Mouse (Mus musculus) inflammation-experienced regulatory T-cells, adult 6 months (primary cell): Measurements from ENCODE around the gene Capn11. TPM values are rescaled to one million over a fixed set of nuclear protein-coding genes. Genes with fewer than 3 reads are reported as not detected.
"Not testable (repeated sequence)": the region's sequence is repeated elsewhere in the genome, so short reads cannot be mapped to it uniquely, and the experiment has no call there.

Experiments
- ATAC-seq: one replicate; pipeline ENCODE4 v1.8.0; 2017
- polyA plus RNA-seq, 3 experiments: library from polyadenylated mRNA; unstranded; fragments of 100-300 nt; shearing (Covaris generic); gene quantifications; one replicate each; pipeline ENCODE4 v1.2.1; 2017

The Capn11 gene
- polyA plus RNA-seq, 3 experiments from 2014 or later, result not detected

GRCm38 (mm10) chr17:45628160-45628559 lies 31.0 kb downstream of the Capn11 start:
- no peak for ATAC-seq

DNA sequence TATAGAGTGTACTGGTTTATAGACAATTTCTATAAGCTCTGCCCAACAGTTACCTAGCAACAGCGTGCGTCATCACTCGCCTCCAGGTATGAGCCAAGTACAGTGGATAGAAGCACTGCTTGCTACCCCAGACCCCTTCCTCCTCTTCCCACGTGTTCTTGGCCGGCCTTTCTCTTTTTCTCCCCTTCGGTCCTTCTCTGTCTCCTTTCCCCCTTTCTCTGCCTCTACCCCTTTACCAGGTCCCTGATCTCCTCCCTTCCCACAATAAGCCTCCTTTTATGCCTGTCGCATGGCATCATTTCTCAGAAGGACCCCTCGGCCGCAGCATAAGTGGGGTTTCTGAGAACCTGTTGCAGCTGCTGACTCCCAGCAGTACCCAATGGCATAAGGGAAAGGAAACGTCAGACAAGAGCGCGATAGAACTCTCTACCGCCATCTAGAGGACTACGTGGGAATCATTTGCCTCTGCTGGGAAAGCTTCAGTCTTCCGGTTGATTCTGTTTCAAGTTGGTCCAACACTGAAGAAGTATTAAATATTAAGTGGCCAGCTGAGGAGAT lies 32.5 kb downstream of the Capn11 start:
- ATAC-seq, result peak; percentile 95

GRCm38 (mm10) chr17:45623425-45623824 lies 35.7 kb downstream of the Capn11 start:
- not testable (repeated sequence) for ATAC-seq

- peak; percentile 62 for ATAC-seq
Measured at GRCm38 (mm10) chr17:45619386-45620256, 39.5 kb downstream of the Capn11 start.

GRCm38 (mm10) chr17:45618941-45619385 lies 40.2 kb downstream of the Capn11 start:
- peak; percentile 12 for ATAC-seq

DNA sequence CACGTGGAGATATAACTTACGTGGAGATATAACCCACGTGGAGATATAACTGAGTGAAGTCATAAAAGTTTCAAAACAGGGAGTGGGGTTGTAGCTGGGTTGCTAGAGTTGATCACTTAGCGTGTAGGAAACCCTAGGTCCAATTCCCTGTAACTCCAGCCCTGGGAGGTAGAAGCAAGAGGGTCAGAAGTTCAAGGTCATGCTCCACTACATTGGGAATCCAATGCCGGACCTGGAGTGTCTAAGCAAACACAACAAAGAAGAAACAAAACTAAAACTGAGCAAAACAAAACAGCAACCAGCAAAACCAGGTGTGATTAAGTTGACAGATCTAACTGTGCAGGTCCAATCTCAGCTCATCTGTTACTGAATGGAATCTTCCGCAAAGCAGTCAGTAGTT lies 41.5 kb downstream of the Capn11 start:
- no peak for ATAC-seq

DNA sequence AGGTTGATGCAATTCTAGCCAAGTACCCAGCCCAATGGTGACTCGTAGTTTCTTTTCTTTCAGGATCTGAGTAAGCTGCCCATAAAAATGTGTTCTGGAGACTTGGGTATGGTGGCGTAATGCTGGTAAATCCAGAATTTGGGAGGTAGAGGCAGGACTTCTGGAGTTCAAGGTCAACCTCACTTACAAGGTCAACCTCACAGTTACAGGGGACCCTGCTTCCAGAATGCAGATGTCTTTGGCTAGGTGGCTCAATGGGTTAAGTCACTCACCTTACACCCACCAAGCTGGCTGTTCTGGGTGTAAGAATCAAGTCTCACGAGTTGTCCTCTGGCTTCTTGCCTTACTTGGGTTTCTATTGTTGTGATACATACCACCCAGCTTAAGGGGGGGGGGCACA lies 42.4 kb downstream of the Capn11 start:
- no peak for ATAC-seq

DNA sequence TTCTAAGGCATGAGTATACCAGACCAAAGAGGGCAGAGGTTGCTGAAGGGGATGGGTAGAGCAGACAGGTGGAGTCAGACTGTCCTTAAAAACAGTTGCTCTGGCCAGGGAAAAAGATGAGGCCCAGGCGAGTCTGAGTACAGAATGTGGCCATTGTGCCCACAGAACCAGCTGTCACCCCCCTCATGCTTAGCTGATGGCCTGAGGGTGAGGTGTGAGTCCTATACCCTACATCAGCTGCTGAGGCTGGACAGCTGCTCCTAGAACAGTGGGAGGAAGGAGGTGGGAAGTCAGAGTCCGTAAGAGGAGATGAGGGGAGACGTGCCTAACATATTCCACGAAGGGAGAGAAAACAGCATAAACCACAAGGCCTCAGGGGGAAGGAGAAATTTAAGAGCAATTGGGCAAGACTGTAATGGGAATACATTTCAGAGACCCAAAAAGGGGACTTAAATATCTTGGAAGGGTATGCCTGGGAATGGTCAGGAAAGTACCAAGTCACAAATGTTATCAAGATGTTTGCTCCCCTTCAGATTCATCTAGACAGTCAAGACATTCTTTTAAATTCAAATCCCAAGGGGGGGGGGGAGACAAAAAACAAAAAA lies 43.0 kb downstream of the Capn11 start:
- ATAC-seq, result no peak

DNA sequence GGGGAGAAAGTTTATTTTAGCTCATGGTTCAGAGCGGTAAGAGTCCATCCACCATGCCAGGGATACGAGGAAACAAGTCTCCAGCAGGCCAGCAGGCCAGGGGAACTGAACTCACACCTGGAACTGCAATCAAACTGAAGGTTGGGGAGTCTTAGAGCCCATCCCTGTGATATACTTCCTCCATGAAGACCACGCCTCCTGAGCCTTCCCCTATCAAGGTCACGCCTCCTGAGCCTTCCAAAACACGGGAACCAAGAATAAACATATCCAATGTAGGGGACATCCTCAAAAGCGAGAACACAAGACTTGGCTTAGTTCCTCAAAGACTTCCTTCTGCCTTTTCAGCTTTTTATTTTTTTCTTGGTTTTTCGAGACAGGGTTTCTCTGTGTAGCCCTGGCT lies 46.2 kb downstream of the Capn11 start:
- no peak for ATAC-seq

GRCm38 (mm10) chr17:45612008-45612407 lies 47.1 kb downstream of the Capn11 start:
- ATAC-seq, result no peak

DNA sequence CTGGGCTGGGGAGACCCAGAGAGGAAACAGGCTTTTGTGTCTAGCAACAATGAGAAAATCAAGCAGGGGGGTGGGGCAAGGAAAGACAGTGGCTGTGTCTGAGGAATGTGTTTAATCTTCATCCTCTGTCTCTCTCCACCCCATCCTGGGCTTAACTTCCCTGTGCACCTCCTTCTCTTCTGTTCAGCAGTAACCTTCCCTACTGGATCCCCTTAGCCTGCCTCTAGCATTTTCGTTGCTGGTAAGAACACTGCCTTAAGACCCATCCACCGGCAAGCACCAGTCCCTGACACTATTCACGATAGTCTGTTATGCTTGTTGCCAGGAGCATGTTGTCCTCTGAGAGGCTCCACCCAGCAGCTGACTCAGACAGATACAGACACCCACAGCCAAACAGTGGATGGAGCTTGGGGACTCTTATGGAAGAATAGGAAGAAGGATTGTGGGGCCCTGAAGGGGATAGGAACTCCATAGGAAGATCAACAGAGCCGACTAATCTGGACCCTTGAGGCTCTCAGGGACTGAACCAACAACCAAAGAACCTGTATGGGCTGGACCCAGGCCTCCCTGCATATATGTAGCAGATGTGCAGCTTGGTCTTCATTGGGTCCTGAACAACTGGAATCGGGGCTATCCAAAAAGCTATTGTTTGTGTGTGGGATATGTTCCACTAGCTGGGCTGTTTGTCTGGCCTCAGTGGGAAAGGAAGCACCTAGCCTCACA lies 48.8 kb downstream of the Capn11 start:
- ATAC-seq, result no peak

GRCm38 (mm10) chr17:45608396-45608795 lies 50.7 kb downstream of the Capn11 start:
- ATAC-seq, result no peak

DNA sequence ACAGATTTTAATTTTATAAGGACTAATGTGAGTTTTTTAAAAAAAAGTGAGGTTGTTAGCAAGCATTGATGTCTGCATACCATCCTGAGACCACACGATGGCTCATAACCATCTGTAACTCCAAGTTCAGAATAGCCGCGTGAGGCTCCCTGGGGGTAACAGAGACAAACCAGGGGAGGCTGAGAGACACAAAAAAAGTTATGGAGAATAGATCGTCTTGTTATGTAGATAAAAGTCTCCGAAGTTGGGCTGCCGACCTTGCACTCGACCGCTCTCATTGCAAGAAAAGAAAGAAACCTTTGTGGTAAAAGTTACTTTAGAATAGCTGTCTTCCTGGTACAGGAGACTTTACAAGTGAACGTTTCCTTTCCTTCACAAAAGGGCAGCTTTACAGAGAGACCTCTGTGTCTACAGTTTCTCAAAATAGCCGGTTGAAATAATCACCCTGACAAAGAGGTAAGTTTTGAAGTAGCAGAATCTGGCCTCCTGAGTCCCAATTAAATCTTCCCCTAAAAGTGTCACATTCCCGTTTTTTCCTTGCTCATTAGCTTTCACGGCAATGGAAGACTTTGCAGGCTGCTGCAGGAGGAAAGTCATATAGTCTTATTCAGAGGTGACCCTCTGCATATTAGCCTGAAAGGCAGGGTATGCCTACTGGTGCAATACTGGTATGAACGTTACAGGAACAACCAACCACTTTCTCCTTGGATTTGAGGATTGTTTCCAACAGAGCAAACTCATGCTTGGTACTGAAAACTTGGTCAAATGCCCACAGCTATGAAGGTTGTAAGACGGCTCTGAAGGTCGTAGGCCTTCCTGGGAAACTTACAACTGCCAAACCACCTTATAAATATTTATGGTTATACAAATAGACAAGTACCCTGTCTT lies 51.9 kb downstream of the Capn11 start:
- no peak for ATAC-seq

DNA sequence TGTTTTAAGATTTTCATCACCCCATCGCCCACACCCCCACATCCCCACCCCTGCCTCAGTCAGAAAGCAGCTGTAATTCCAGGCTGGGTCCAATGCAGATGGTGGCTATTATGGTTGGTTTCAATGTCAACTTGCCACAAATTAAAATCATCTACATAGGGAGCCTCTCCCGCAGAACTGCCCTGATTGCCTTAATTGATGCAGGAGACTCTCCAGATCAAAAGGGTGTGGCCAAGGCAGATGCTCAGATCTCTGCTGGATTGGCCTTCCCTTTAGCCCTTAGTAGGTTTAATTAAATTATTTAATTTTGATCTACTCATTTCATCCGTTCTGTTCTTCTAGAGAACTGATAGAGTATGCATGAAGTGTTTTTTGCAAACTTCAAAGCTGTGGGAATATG lies 56.1 kb downstream of the Capn11 start:
- ATAC-seq, result no peak

- ATAC-seq, result no peak
Measured at GRCm38 (mm10) chr17:45601877-45602304, 57.2 kb downstream of the Capn11 start, which contains the start of gene Mymx. Gene Mymx (minus strand): TSS chr17:45602102.

DNA sequence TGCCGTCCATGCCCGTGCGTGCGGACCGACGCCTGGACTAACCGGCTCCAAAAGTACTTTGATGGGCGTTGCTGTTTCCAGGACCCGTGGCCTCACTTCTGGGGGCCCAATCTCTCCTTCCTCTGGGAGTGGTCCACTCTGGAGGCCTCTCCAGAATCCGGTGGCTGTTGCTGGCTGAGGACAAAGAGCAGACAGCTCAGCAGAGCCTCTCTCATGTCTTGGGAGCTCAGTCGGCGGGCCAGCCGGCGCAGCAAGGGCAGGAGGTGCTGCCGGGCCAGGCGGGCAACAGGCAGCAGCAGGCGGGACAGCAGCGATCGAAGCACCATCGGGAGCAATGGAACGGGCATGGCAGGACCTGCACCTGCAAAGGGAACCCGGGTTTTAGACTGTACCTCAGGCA lies 57.8 kb downstream of the Capn11 start:
- no peak for ATAC-seq

GRCm38 (mm10) chr17:45600267-45600666 lies 58.9 kb downstream of the Capn11 start:
- ATAC-seq, result no peak

DNA sequence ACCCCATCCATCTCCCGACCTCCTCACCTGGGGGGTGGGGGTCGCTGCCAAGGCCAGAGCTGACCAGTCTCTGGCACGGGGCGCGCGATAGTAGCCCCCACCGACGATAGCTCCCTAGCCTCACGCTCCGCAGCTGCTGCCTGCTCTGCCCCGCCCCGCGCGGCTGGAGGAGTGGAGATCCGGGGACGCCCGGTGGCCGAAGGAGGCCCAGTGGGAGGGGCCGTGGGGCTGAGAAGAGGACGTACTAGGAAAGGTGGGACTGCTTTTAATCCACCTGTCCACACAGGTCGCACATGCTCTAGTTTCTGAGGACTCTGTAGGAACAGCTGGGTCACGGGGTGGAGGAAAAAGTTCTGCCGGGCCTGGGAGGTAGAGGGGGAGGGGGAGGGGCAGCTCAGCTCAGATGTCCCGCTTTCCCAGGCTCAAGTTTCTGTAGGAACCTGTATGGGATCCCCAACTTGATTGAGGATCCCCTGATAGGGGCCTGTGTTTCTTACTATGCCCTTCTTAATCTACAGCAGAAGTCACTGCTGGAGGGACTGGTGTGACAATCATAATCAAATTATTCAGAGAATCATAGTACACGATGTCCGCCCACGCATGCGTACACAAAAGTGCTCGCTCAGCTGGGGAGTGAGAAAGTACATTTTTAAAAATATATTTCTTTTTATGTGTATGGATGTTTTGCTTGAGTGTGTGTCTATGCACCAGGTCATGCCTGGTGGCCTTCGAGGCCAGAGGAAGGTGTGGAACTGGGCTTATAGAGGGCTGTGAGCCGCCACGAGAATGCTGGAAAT lies 59.5 kb downstream of the Capn11 start, which contains the start of gene Slc29a1:
TSS of gene Slc29a1 (minus strand) at position 161 of the 797 bp plus-strand sequence.
- ATAC-seq, result no peak

- no peak for ATAC-seq
Measured at GRCm38 (mm10) chr17:45598891-45599290, 60.2 kb downstream of the Capn11 start.

- ATAC-seq, result no peak
Measured at GRCm38 (mm10) chr17:45598376-45598775, 60.7 kb downstream of the Capn11 start.

DNA sequence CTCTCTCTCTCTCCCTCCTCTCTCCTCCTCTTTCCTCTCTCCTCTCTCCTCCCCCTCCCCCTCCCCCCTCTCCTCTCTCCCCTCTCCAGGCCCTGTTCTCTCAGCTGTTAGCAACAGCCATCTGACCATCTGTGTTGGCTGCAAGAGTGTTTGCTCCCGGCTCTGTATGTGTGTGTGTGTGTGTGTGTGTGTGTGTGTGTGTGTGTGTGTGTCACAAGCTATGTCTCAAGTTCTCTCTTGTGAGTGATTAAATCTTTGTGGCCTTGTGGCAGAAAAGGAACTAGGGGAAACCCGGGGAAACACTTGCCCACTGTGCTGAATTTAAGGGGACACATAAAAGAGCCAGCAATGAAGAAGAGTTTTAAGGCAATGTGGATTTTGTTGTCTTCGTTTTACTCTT lies 61.3 kb downstream of the Capn11 start:
- no peak for ATAC-seq
